Mouse (Mus musculus) bone marrow, adult 2 months (tissue): Measurements from ENCODE around the gene Pik3r6.

ENCODE experiments used
- CTCF ChIP-seq: fragments of 200-500 bp; IDR thresholded peaks from 2 replicates; pipeline ENCODE4 v1.5.1; 2011; ENCODE audit warnings: low read length, control low read depth; ENCODE audit not compliant: control insufficient read depth, insufficient read depth
- POLR2A ChIP-seq: fragments of 200-500 bp; IDR thresholded peaks from 2 replicates; pipeline ENCODE4 v1.6.1; 2011; ENCODE audit warnings: low read depth, mild to moderate bottlenecking, control low read depth, low read length, borderline replicate concordance; ENCODE audit not compliant: control insufficient read depth

- no peak for TF ChIP-seq POLR2A
- TF ChIP-seq CTCF, result no peak
Measured at GRCm38 (mm10) chr11:68486093-68486492, 16.7 kb upstream of the Pik3r6 start.
